Mouse (Mus musculus) liver, postnatal 0 days (tissue): ENCODE data around the gene Actn4.

Experiments
- CTCF ChIP-seq: sonication (generic); IDR thresholded peaks from 2 replicates; pipeline ENCODE4 v1.5.1; 2016; ENCODE audit warnings: antibody characterized with exemption, low read depth
- EP300 ChIP-seq: IDR thresholded peaks from 2 replicates; pipeline ENCODE4 v1.6.1; 2016; ENCODE audit warnings: antibody characterized with exemption, low read depth, mild to moderate bottlenecking

- TF ChIP-seq CTCF = no peak
- no peak for TF ChIP-seq EP300
These were observed 31.3 kb upstream of the Actn4 start for GRCm38 (mm10) chr7:28993402-28993801.
